Mouse (Mus musculus) forebrain, embryonic 16.5 days (tissue): Measurements from ENCODE around the gene Lnx1. TPM values are rescaled to one million over a fixed set of nuclear protein-coding genes. Genes with fewer than 3 reads are reported as not detected.

Experiments
- ATAC-seq: fragments of 200-750 bp; cut with Nextera tagmentation; 2 replicates; pipeline ENCODE4 v1.8.0; 2017; ENCODE audit warnings: mild to moderate bottlenecking, moderate library complexity
- H3K27ac ChIP-seq: fragments of 300-500 bp; sonication (generic); 2 replicates; pipeline ENCODE4 v1.5.1; 2014; ENCODE audit warnings: low read length, control low read depth
- H3K27me3 ChIP-seq: fragments of 300-500 bp; sonication (generic); replicated peaks from 2 replicates; pipeline ENCODE4 v1.6.1; 2014; ENCODE audit warnings: low read length; ENCODE audit not compliant: control insufficient read depth, insufficient read depth
- H3K36me3 ChIP-seq: fragments of 300-500 bp; sonication (generic); 2 replicates; pipeline ENCODE4 v1.6.1; 2014; ENCODE audit not compliant: control insufficient read depth, insufficient read depth
- H3K4me1 ChIP-seq: fragments of 300-500 bp; sonication (generic); replicated peaks from 2 replicates; pipeline ENCODE4 v1.6.1; 2014; ENCODE audit warnings: low read length; ENCODE audit not compliant: control insufficient read depth, insufficient read depth
- H3K4me2 ChIP-seq: fragments of 300-500 bp; sonication (generic); 2 replicates; pipeline ENCODE4 v1.6.1; 2014; ENCODE audit warnings: mild to moderate bottlenecking, low read length, control low read depth
- H3K4me3 ChIP-seq: fragments of 300-500 bp; sonication (generic); replicated peaks from 2 replicates; pipeline ENCODE4 v1.5.1; 2014; ENCODE audit warnings: mild to moderate bottlenecking, low read length, control low read depth
- H3K9ac ChIP-seq: fragments of 300-500 bp; sonication (generic); replicated peaks from 2 replicates; pipeline ENCODE4 v1.6.1; 2014; ENCODE audit warnings: low read depth, low read length, control low read depth
- H3K9me3 ChIP-seq: fragments of 300-500 bp; sonication (generic); 2 replicates; pipeline ENCODE4 v1.6.1; 2016; ENCODE audit warnings: low read length; ENCODE audit not compliant: control insufficient read depth
- WGBS: fragments of 180-500 bp; shearing (Covaris S2); extraction: QIAGEN DNeasy Blood & Tissue Kit; methylation state at CpG from one replicate; pipeline ENCODE4 v1.1.7; 2014; 5-methylcytosine and 5-hydroxymethylcytosine counted together
- polyA plus RNA-seq: library from polyadenylated mRNA; unstranded; fragments of >200 nt; fragmentation: Nextera tagmentation; extraction: Ambion mirVana; gene quantifications from 2 replicates; pipeline ENCODE4 v1.2.1, GENCODE M21; 2015

Lnx1 gene
- polyA plus RNA-seq, 1 experiment from 2014 or later = 6.1 TPM

DNA sequence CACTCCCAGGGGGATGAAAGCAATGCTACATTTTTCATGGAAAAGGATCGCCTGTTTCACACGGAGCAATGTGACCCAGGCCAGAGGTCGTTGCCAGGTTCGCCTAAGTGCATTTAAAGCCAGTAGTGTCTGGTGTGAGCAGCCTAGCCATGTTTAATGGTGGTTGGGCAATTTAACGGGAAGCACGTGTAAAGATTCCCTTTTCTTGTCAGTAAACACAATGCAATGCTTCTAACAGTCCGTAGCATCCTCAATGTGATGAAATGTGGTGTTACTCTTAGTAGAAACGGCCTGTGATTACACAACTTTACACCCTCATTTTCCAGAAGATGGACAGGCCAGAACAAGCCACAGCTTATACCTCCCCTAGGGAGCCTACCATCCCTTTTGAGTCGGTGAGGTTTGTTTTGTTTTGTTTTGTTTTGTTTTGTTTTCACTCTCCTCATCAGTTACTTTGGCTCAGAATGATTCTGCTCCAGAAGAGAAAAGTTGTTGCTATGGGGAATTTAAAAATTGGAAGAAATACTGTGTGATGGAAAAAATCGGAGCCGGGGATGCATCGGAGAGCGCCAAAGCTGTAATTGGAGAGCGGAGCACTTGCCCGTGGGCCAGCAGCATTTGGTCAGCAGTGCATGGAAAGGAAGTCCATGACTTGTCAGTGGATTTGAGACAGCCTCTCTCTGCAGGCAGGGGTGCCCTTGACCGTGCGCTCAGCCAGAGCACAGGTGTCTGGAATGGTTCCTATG is 70.2 kb downstream of the Lnx1 start:
- WGBS = 61% methylated on average over 17 of the region's 17 CpGs
- no peak for ATAC-seq
- Histone ChIP-seq H3K36me3 (no peaks in the 10 kb centered on the region), H3K27ac (no peak overlapping the region), H3K9ac (no peak overlapping the region), H3K4me3 (no peak overlapping the region), H3K27me3 (no peaks in the 10 kb centered on the region), H3K4me2 (no peak overlapping the region), H3K9me3 (no peaks in the 10 kb centered on the region), H3K4me1 (no peaks in the 10 kb centered on the region)

DNA sequence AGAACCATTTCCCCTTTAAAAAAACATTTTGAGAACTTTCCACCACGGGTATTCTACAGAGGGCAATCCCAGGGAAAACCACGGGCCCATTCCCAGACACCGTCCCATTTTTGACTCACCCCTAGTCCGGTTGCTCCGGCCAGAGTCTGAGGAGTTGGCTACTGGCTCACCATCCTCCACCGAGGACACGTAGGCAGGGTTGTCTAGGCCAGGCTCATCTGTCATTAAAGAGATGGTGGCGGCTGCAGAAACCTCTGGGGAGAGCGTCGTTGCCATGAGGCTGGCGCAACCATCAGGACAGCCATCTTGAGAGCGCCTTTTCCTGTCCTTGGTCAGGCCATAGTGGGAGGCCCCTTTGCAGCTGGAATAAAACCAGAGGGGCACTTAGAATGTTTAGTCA is 74.7 kb downstream of the Lnx1 start:
- Histone ChIP-seq H3K4me2 (no peak overlapping the region), H3K36me3 (no peaks in the 10 kb centered on the region), H3K4me1 (no peaks in the 10 kb centered on the region), H3K27me3 (no peaks in the 10 kb centered on the region), H3K4me3 (no peak overlapping the region), H3K27ac (no peak overlapping the region), H3K9ac (no peak overlapping the region), H3K9me3 (no peaks in the 10 kb centered on the region)
- 93% methylated on average over 12 of the region's 12 CpGs for WGBS
- ATAC-seq = no peak

DNA sequence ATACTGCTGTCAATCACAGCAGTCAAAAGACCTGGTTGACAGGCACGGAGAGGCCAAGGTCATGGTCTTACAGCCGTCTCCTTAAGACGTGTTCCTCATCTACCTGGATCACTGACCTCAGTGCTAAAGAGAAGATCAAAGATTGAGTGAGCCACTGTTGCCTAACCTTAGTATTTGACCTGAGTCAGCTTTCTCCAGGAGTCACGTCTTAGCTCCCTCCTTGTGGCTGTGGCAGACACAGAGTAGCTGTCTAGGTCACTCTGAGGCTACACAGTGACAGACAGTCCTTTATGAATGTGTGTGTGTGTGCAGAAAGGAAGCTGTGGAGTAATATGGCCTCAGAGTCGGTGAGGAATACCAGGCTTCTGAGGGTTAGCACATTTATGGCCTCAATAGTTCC is 78.3 kb downstream of the Lnx1 start:
- no peak overlapping the region for H3K9ac ChIP-seq

DNA sequence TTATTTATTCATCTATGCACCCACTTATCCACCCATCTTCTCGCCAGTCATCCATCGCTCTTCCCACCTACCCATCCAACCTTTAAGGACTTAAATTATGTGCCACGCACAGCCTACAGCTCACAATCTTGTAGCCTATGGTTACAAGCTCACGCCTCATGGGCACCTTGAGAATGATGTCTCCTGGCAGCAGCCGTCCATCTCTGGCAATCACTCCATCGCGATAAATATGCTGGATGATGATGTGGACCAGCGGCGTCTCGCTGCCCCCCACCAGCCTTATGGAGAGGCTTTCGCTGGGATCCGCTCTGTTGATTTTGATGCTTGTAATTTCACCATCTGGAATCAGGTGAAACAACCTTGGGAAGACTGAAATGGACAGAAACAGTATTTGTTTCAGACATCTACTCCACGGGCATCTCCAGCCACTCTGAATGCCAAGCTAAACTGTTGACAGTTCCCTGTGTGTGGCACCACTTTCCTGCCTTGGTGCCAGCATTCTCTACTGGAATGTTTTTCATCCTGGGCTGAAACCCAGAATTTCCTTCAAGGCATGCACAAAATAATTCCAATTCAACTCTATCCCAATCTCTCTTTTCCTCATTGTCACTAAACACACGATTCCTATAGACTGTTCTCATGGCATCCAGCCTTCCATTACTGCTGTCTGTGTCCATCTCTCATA is 79.3 kb downstream of the Lnx1 start:
- 90% methylated on average over 14 of the region's 14 CpGs for WGBS

More for the DNA sequence above, 78.3 kb downstream of the Lnx1 start:
- Histone ChIP-seq H3K4me1 (no peaks in the 10 kb centered on the region), H3K9me3 (no peaks in the 10 kb centered on the region), H3K27ac (no peak overlapping the region), H3K4me3 (no peak overlapping the region), H3K4me2 (no peak overlapping the region), H3K36me3 (no peaks in the 10 kb centered on the region), H3K27me3 (no peaks in the 10 kb centered on the region)
- ATAC-seq = no peak
- WGBS = 75% methylated on average over 5 of the region's 5 CpGs

DNA sequence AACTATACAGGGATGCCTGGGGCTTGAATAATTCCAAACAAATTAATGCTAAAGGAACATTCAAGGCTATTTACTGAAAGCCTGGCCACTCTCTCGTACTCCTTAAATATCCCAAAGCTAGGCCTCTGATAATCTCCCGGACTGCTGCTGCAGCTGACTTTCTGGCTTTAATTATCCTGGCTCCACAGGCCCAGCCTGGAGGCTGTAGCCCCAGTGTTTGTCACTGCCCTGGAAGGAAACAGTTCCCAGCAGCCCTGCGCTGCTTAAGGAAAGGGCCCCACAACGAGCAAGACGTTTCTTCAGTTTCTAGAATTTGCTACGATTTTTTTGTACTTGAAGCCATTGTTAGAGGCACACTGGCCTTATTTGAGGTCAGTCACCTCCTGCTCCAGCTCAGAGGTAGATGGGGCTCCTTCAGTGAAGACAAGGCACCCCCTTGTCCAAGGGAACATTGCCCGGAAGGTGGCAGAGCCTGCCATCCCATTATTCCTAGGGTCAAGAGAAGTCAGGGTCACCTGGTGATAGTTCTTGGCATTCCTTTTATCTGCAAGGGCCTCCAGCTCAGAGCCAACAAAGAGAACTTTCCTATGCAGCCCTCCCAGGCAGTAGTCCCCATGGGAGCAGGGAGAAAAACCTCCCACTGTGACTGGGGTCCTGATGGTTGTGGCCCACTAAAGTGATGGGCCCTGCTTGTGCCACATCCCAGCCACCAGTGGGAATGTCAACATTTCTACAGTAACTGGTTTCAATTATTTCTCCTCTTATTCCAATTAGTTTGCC is 80.8 kb downstream of the Lnx1 start:
- ATAC-seq = no peak
- H3K4me3 ChIP-seq = no peak overlapping the region
- no peaks in the 10 kb centered on the region for H3K4me1 ChIP-seq
- H3K4me2 ChIP-seq = no peak overlapping the region
- no peaks in the 10 kb centered on the region for H3K9me3 ChIP-seq
- no peaks in the 10 kb centered on the region for H3K27me3 ChIP-seq
- no peak overlapping the region for H3K9ac ChIP-seq
- H3K36me3 ChIP-seq = no peaks in the 10 kb centered on the region
- WGBS = 47% methylated on average over 7 of the region's 7 CpGs
- no peak overlapping the region for H3K27ac ChIP-seq

More for the DNA sequence above, 79.3 kb downstream of the Lnx1 start:
- H3K4me3 ChIP-seq = no peak overlapping the region
- no peaks in the 10 kb centered on the region for H3K36me3 ChIP-seq
- no peak overlapping the region for H3K27ac ChIP-seq
- ATAC-seq = no peak
- no peak overlapping the region for H3K4me2 ChIP-seq
- H3K9ac ChIP-seq = no peak overlapping the region
- no peaks in the 10 kb centered on the region for H3K4me1 ChIP-seq
- H3K27me3 ChIP-seq = no peaks in the 10 kb centered on the region
- no peaks in the 10 kb centered on the region for H3K9me3 ChIP-seq

DNA sequence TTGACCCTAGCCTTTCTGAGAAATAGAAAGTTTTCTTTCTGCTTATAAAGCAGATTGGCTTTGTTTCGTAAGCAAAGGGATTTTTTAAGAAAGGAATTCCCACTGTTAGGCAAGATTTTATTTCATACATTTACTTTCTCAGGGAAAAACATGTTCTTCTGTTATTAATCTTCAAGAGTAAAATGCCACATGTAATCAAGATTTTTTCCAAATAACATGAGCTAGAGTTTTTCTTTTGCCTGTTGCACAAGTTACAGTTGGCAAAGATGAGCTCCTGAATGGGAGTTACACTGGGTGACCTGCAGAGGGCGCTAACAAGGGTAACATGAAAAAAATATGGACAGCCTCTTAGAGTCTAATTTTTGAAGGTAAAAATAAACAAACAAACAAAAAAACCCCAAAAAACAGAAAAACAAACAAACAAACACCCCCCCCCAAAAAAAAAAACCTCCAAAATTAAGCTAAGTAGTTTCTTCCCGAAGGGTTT is 84.1 kb downstream of the Lnx1 start:
- Histone ChIP-seq H3K9ac (no peak overlapping the region), H3K36me3 (no peaks in the 10 kb centered on the region), H3K4me3 (no peak overlapping the region), H3K27ac (no peak overlapping the region), H3K4me1 (peaks cover 8% of the 10 kb centered on the region), H3K27me3 (no peaks in the 10 kb centered on the region), H3K4me2 (no peak overlapping the region), H3K9me3 (no peaks in the 10 kb centered on the region)
- ATAC-seq = no peak
- WGBS = 66% methylated on average over 3 of the region's 3 CpGs

DNA sequence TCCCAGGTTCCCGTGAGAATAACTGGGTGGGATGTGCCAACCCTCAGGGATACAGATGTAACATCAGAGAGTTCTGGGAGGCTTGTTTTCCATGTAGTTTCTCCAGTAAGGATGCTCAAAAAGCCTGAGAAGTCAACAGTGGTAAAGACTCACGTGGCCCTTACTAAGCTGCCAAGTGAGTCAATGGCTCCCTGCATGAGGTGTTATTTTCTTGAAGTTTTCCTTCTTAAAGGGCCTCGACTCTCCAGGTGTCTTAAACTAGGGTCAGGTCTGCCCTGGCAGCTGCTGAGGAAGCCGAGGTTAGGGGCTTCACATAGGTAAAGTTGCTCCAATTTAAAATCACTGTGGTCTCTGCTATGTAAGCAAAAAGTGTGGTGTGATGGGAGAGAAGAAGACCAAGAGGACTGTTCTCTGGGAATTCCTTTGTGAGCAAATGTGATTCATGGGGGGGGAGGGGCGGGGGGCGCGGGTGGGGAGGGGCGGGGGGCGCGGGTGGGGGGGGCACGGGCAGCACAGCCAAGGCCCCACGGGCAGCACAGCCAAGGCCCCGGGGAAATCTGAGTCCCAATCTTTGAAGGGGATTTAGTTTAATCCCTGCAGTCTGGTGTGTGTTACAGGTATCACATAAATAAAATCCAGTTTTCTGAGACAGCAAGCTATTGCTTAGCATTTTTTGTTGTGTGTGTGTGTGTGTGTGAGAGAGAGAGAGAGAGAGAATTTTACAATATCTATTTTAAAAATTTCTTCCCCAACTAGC is 84.7 kb downstream of the Lnx1 start:
- no peaks in the 10 kb centered on the region for H3K9me3 ChIP-seq
- H3K4me1 ChIP-seq = peaks cover 12% of the 10 kb centered on the region
- no peaks in the 10 kb centered on the region for H3K36me3 ChIP-seq
- no peak overlapping the region for H3K4me3 ChIP-seq
- no peak for ATAC-seq
- H3K27ac ChIP-seq = no peak overlapping the region
- H3K9ac ChIP-seq = no peak overlapping the region
- H3K4me2 ChIP-seq = no peak overlapping the region
- 60% methylated on average over 10 of the region's 13 CpGs for WGBS
- no peaks in the 10 kb centered on the region for H3K27me3 ChIP-seq

DNA sequence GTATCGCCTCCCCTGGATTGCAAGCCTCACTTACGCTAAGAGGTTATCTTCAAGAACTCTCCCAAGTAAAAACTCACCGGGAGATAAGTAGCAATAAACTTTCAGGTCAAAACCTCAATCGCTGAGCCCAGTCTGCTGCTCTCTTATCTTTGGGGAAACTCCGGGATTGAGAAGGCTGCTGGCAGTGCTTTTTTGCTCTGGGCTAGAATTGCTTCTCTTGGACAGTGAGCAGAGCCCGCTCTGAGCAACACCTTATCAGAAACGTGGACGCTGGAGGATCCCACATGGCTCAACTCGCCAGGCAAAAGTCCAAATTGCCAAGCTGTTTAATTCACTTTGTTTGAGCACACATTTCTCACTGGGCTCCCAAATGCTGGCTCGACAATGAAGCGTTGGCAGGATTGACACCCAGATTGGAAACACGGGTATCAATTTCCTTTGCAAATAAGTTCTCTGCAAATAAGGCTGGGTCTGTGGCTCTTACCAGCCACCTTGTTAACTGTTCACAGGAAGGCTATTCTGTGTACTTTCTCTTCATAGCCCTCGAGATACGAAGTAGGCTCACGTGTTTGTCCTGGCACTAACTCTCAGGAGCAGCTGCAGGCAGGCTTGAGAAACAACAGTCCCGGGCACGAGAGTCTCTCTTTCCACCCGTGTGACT is 89.1 kb downstream of the Lnx1 start:
- 42% methylated on average over 18 of the region's 18 CpGs for WGBS
- peak; percentile 94 for ATAC-seq

More for the DNA sequence above, 89.1 kb downstream of the Lnx1 start:
- H3K9ac ChIP-seq = no peak overlapping the region; the same call in 1 of the 2 replicates
- H3K27ac ChIP-seq = no peak overlapping the region
- H3K36me3 ChIP-seq = no peaks in the 10 kb centered on the region
- peak overlapping the region; percentile 28; the same call in 1 of the 2 replicates for H3K4me2 ChIP-seq
- no peak overlapping the region for H3K4me3 ChIP-seq
- H3K4me1 ChIP-seq = peaks cover 12% of the 10 kb centered on the region
- no peaks in the 10 kb centered on the region for H3K27me3 ChIP-seq
- H3K9me3 ChIP-seq = no peaks in the 10 kb centered on the region
